Mouse (Mus musculus) ES-Bruce4 (cell line): ENCODE data around the gene Btg2.

Source experiments
- CTCF ChIP-seq: IDR thresholded peaks from one replicate; pipeline ENCODE4 v1.8.1; 2011; ENCODE audit warnings: low read depth, low read length
- EP300 ChIP-seq: IDR thresholded peaks from 2 replicates; pipeline ENCODE4 v1.6.1; 2011; ENCODE audit warnings: low read depth, low read length; ENCODE audit not compliant: insufficient read depth
- POLR2A ChIP-seq: IDR thresholded peaks from one replicate; pipeline ENCODE4 v1.8.1; 2011; ENCODE audit warnings: low read length; ENCODE audit not compliant: insufficient read depth

DNA sequence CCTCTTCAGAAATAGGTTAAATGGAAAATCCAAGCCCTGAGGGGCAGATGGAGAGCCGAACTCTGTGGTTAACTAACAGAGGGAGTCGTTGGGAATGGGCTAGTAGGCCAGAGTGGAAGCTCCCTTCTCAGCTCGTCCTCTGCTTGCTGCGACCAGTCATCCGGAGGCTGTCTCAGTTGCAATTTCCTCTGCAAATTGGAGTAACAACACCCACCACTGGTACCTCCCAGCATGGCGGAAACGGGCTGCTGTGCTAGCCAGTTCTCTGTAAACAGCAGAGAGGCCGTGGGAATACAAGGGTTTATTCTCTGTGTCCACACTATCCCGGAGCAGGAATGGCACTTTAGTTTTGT lies 15.2 kb downstream of the Btg2 start:
- no peak for TF ChIP-seq CTCF
- no peak for TF ChIP-seq POLR2A
- TF ChIP-seq EP300 = 0 out of 2 replicates have a peak, but pooled peaks have one; percentile 1
